Mouse (Mus musculus) left cerebral cortex, postnatal 14 days (tissue): Measurements from ENCODE around the gene AV320801. TPM values are rescaled to one million over a fixed set of nuclear protein-coding genes. Genes with fewer than 3 reads are reported as not detected.
"Not testable (repeated sequence)": the region's sequence is repeated elsewhere in the genome, so short reads cannot be mapped to it uniquely, and the experiment has no call there.

Source experiments
- DNase-seq, 2 experiments: peaks; one replicate each; pipeline ENCODE4 v3.0.0; 2021 to 2022; ENCODE audit warnings: low spot score in 2 of 2, mixed read lengths in 1 of 2
- intact Hi-C: fragments of 180-260 bp; cut with DNase I; formaldehyde crosslinking; loops from one replicate; pipeline ENCODE4 v1.15.1; 2025
- long read RNA-seq, 2 experiments: library from polyadenylated mRNA; stranded (forward); transcript quantifications; one replicate each; pipeline ENCODE4 v2.0.0; 2021
- total RNA-seq, 2 experiments: library from RNA; stranded (reverse); gene quantifications; 2 replicates each; pipeline ENCODE4 v1.2.3; 2021

AV320801 gene
- not detected for total RNA-seq
- long read RNA-seq, experiment 1: 0 reads
- long read RNA-seq, experiment 2: 0 reads

DNA sequence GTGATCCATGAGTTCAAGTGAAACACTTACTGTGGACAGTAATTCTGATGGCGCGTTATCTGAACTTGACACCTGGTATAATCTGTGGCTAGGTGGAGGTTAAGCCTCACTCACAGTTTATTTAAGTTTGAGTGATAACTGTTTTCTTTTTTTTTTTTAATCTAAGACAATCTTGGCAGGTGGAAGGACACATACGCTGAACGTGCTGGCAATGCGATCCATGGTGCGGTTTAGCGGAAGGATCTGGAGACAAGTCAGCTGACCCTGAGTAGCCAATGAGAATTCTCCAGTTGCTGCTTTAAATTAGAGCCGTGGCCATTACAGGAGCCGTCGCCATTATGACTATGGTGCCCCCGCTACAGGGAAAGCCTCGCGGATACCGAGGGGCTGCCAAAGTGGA lies at the start of gene AV320801:
AV320801 (plus strand) TSS at position 301 of the 400 bp plus-strand sequence.
- DNase-seq, intact Hi-C loops: not testable (repeated sequence)

- DNase-seq, intact Hi-C loops: not testable (repeated sequence)
Observed at GRCm38 (mm10) chrX:135464160-135464559, 30.2 kb upstream of the AV320801 start.

DNA sequence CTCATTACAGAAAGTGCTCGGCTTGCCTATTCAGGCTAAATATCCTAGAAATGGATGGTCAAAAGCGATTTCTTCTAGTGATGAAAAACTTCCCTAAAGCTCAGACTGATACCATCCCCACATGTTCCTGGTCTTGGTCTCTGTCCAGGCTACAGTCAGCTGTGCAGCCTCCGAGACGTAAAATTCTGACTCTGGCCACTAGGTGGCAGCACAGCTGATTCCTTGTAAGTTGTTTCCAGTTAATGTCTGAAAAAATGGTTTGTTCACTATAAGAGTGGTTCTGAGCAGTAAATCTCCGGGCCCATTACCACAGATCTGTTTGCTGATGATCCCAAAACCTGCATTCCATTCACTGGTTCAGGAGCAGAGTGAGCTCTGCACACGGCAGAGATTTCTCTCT lies 12.5 kb upstream of the AV320801 start:
- DNase-seq, intact Hi-C loops: not testable (repeated sequence)

GRCm38 (mm10) chrX:135483183-135483582 lies 11.2 kb upstream of the AV320801 start:
- DNase-seq, intact Hi-C loops: not testable (repeated sequence)

Other genes with a start within 250 kb of the AV320801 start
- gene Pramel3, start 192.3 kb upstream of the AV320801 start, total RNA-seq: not detected
- gene Gm5128, start 121.3 kb upstream of the AV320801 start, total RNA-seq: not detected
- gene Gm7903, start 60.8 kb upstream of the AV320801 start, total RNA-seq: not detected
- gene Nxf7, start 104.2 kb downstream of the AV320801 start, total RNA-seq: 1 to 10 TPM; 1.0 to 2.0 TPM
- gene Prame, start 133.1 kb downstream of the AV320801 start, total RNA-seq: not detected
- gene Tcp11x2, start 199.2 kb downstream of the AV320801 start, total RNA-seq: not detected
- not detected for gene Tmsb15a, start 230.7 kb downstream of the AV320801 start, total RNA-seq
- gene Armcx5, start 248.1 kb downstream of the AV320801 start, total RNA-seq: 10 to 100 TPM; 30.1 to 33.8 TPM
- 100 to 1,000 TPM; 311 to 327 TPM for gene Gprasp1, start 248.1 kb downstream of the AV320801 start, total RNA-seq